Mouse (Mus musculus) gastrocnemius, postnatal 25 days (tissue): Measurements from ENCODE around the gene Synj2. TPM values are rescaled to one million over a fixed set of nuclear protein-coding genes. Genes with fewer than 3 reads are reported as not detected.
"Not testable (repeated sequence)": the region's sequence is repeated elsewhere in the genome, so short reads cannot be mapped to it uniquely, and the experiment has no call there.

Experiments used
- DNase-seq: peaks from one replicate; pipeline ENCODE4 v3.0.0; 2022
- total RNA-seq, 2 experiments: library from RNA; stranded (reverse); gene quantifications; 1 replicate in 1 of 2; 2 replicates in 1 of 2; pipeline ENCODE4 v1.2.3; 2021

The Synj2 gene
- total RNA-seq, 2 experiments from 2014 or later, result 35.8 to 48.7 TPM

DNA sequence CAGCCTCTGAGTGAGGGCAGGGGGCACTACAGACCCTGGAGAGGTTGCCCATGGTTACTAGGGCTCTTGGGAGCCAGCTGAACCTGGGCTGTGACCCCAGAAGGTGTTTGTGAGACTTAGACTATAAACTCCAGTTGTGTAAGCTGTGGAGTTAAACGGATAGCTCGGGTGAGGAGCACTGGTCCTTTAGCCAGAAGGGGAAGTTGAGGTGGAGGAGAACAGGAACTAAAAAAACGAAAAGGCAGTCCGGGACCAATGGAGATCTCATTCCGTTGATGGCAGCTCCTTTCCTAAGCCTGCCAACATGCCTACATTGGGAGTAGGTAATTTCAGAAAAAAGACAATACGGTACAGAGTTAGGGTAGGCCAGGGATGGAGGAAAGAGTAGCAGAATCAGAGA, 60.3 kb downstream of the Synj2 start:
- no peak for DNase-seq

GRCm38 (mm10) chr17:6001836-6002235, 60.8 kb downstream of the Synj2 start:
- no peak for DNase-seq

- DNase-seq, result no peak
Measured at GRCm38 (mm10) chr17:6002563-6002962, 61.5 kb downstream of the Synj2 start.

DNA sequence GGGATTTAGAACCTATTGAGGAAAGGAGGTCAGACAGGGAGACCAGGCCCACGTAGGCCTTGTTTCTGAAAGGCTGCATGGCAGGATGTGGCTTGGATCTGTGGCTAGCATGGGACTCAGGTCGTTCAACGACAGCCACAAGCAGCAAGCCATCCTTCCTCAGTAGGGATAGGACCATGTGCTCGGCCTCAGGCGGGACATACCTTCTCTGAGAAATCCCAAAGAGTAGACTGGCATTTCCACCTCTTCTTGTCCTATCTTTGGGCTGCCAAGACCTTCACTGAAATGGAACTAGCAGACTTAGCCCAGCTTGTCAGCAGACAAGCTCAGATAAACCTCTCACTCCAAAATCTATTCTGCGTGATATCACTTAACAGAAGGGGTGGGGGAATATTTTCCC, 62.6 kb downstream of the Synj2 start:
- no peak for DNase-seq

DNA sequence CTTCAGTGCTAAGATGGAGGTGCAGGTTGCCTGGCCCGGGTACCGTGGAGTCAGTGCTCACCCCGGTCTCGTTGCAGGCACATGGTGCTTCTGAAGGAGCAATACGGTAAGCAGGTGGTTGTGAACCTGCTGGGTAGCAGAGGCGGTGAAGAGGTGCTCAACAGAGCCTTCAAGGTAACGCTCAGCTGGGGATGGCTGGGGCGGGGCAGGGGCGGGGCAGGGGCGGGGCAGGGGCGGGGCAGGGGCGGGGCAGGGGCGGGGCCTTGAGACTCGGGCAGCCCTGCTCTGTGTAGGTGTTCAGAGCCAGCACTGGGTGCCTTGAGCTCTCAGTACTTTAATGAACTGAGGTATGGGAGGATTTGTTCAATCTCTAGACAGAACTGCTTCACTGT, 64.2 kb downstream of the Synj2 start:
- no peak for DNase-seq

DNA sequence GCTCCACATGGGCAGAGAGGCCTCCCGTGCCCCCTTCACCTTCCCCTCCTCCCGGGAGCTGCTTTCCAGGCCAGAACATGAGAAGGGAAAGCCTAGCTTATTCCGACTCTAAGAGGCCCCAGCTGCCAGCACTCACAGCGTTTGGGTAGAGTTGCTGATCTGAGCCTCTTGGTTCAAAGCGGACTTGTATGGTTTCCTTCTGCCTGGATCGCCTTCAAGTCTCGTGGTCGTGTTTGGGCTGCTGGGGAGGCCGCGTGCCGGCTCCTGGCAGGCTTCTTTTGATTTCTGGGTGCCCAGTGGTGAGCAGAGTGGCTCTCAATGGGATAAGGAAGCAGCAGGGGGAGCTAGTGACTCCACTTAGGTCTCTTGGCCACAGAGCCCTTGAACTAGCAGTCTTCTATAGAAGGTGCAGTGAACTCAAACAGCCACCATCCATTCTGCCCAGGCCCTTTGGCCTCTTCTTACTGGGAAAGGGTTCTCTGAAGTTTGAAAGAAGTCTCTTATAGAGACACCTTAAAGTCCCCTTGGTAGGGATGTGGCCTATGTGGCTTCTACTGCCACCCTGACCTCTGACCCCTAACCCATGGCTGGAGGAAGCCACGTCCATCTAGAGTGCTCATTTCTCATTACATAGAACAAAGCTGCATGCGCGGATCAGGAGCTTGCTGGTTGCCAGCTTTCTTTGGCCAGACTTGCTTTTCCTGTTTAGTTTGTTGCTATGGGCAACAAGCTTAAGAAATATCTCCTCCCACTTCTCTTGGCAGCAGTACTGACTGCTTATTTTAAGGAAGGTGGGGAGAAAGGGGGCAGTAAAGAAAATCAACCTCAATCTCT, 64.8 kb downstream of the Synj2 start:
- peak; percentile 55 for DNase-seq

- DNase-seq, result no peak
Measured at GRCm38 (mm10) chr17:6007101-6007780, 66.2 kb downstream of the Synj2 start.

DNA sequence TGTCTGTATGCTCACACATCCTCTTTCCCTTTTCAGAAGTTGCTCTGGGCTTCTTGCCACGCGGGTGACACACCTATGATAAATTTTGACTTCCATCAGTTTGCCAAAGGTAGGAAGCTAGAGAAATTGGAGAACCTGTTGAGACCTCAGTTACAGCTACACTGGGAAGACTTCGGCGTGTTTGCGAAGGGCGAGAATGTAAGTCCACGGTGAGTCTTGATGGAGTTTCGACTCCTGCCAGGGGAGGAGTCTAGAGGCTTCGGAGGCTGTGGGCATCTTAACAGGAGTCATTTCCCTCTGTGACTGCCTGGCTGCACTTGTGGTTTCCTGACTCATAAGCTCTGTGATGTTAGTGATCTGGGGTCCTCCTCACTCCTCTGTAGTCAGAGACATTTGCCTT, 66.8 kb downstream of the Synj2 start:
- no peak for DNase-seq

DNA sequence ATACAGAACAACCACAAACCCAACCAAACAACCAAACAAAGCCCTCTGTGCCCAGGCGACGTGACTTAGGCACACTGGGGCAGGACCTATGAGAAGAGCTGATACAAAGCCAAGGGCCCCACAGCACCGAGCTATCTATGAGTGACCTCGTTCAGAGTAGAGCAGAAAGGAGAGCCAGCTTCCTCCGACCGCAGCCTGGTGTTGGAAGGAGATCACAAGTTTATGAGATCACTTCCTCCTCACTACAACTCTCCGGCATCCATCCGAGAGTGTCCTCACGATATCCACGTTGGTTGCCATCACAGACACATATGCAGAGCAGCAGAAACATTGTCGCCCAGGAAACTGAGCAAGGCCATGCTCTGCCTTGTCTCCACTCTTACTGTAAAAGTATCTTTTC, 67.5 kb downstream of the Synj2 start:
- no peak for DNase-seq

GRCm38 (mm10) chr17:6009606-6010005, 68.5 kb downstream of the Synj2 start:
- DNase-seq, result no peak

DNA sequence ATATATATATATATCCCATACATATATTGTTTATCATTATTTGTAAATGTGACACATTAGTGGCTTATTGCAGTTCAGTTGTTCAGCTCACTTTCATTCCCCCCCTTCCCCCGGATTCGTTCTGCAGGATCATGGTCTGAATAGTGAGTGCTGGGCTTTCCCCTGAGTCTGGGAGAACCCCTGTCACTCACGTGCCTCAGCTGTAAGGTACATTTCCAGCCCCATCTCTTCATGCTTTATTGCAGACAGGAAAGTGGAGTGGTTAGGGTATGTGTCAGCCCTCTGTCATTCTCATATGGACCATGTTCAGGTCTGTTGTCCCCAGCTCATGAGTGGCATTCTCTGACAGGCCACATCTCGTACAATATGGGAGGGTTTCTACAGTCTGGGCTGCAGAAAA, 72.0 kb downstream of the Synj2 start:
- DNase-seq, result no peak

- DNase-seq, result no peak
Measured at GRCm38 (mm10) chr17:6014985-6015384, 73.9 kb downstream of the Synj2 start.

- DNase-seq, result no peak
Measured at GRCm38 (mm10) chr17:6016213-6016780, 75.2 kb downstream of the Synj2 start.

GRCm38 (mm10) chr17:6017268-6017667, 76.2 kb downstream of the Synj2 start:
- DNase-seq, result no peak

GRCm38 (mm10) chr17:6018348-6018747, 77.3 kb downstream of the Synj2 start:
- no peak for DNase-seq

DNA sequence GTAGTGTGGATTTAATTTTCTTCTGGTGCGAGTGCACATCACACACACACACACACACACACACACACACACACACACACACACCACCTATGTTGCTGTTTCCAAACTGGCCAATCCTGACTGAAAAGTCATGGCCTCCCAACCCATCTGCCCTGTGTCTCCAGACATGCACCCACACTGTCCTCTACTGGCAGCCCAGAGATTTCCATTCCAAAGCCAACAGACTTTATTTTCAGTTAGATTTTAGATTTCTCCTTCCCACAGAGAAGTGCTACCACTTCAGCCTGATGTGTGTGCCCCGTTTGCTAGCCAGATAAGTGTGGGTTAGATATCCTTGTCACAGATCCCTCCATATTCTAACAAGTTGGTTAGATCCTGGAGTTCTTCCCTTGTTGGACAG, 78.7 kb downstream of the Synj2 start:
- no peak for DNase-seq

DNA sequence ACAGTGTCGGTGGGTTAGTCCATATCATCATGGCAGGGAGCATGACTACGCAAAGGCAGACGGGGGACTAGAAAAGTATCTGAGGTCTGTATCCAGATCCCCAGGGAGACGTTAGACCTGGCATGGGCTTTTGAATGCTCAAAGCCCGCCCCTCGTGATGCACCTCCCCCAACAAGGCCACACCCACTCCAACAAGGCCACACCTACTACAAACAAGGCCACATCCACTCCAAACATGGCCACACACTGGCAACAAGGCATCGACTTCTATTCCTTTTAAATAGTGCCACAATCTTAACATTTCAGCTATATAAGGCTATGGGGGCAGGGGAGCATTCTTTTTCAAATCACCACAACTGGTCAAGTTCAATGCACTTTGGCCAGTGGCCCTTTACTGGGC, 79.6 kb downstream of the Synj2 start:
- DNase-seq, result no peak

- DNase-seq, result not testable (repeated sequence)
Measured at GRCm38 (mm10) chr17:6021374-6021789, 80.3 kb downstream of the Synj2 start.

DNA sequence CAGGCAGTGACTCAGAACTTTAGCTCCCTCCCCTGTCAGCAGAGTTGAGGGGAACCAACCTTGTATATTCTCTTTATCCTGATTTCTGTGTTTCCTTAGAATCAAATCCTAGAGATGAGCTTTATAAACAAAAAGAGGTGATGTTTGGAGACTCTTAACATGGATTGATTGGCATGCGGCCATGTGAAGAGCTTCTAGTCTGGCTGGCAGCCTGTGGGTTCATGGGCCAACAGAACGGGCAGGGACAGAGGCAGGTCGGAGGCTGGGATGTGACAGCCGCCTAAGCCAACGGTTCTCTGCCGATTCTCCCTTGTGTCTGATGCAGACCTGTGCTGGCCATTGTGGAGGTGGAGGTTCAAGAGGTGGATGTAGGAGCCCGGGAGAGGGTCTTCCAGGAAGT, 84.8 kb downstream of the Synj2 start:
- no peak for DNase-seq

DNA sequence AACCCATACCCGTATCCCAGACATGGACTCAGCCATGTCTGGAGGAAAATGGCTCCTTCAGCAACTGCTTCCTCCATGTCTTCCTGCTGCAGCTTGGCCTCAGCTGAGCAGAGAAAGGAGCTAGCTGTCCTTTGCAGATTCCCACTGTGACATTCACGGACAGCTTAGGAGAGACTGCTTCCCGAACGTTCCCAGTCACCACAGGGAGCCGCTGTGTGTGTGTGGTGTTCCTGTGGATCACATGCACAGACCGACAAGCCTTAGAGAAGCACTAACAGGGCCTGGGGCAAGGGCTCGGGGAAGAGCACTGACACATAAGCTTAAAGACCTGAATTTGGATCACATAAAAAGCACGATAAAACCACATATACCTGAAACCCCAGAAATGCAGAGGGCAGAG, 94.6 kb downstream of the Synj2 start:
- no peak for DNase-seq

DNA sequence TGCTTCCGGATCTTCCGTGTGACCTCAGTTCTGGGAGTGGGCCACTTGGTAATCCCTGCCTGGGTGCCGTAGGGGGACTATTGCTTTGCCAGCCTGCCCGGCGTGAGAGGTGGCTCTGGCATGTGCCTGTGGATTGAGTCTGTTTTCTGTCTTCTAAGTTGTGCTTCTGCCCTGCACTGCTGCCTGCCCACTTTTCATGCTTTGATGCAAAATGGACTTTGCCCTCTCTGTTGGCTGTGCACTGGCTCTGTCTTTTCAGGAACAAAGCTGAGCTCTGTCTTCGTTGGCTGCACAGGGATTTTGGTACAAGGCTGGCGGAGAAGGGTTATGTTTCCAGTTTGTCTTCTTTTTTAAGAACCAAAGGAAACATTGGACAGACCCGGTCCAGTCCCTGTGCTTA, 95.4 kb downstream of the Synj2 start:
- no peak for DNase-seq

- no peak for DNase-seq
Measured at GRCm38 (mm10) chr17:6036872-6037271, 95.8 kb downstream of the Synj2 start.

DNA sequence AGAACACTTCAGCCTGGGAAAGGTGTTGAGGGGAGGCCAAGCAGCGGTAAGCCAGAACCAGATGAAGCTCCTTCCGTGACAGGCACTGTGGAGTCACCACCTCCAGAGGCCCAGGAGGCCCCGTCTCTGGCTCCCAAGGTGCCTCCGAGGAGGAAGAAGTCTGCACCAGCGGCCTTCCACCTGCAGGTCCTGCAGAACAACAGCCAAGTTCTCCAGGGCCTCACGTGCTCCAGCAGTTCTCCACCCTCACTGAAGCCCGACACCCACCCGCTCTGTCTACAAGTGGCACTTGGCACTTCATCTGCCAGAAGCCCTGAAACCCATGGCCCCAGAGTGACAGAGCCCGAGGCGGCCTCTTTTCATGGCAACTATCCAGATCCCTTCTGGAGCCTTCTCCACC, 96.4 kb downstream of the Synj2 start:
- no peak for DNase-seq

- no peak for DNase-seq
Measured at GRCm38 (mm10) chr17:6052801-6053200, 111.7 kb downstream of the Synj2 start.
